Mouse (Mus musculus): ENCODE results near the gene Med29.

GRCm38 (mm10) chr7:28371514-28371989 lies 21.0 kb downstream of the Med29 start:
- no peak for TF ChIP-seq CTCF (IDR thresholded peaks at IDR 0.05; ENCODE audit: borderline replicate concordance, extremely low read depth, insufficient read depth, insufficient read length)
- 0 out of 2 replicates have a peak, but pooled peaks have one; percentile 6 for TF ChIP-seq POLR2A (IDR thresholded peaks at IDR 0.05; ENCODE audit: borderline replicate concordance, extremely low read depth, insufficient read depth, insufficient read length, poor library complexity, severe bottlenecking)

Data from brain, embryonic 14.5 days (tissue).